Mouse (Mus musculus) forebrain, embryonic 11.5 days (tissue): Measurements from ENCODE around the gene Adgrg1. TPM values are rescaled to one million over a fixed set of nuclear protein-coding genes. Genes with fewer than 3 reads are reported as not detected.
A peak's percentile ranks its signal among the peaks of the same experiment; 100 is the strongest.

ENCODE experiments used
- ATAC-seq: fragments of 200-750 bp; cut with Nextera tagmentation; replicated peaks from 2 replicates; pipeline ENCODE4 v1.8.0; 2017; ENCODE audit warnings: moderate TSS enrichment; ENCODE audit not compliant: low FRiP score
- DNase-seq: peaks from one replicate; pipeline ENCODE4 v3.0.0-alpha.2; 2017; ENCODE audit warnings: low spot score
- H3K27ac ChIP-seq: fragments of 300-500 bp; sonication (generic); 2 replicates; pipeline ENCODE4 v1.5.1; 2014; ENCODE audit warnings: low read depth, low read length
- H3K27me3 ChIP-seq: fragments of 300-500 bp; sonication (generic); 2 replicates; pipeline ENCODE4 v1.6.1; 2014; ENCODE audit warnings: mild to moderate bottlenecking, low read length, mixed read lengths; ENCODE audit not compliant: control insufficient read depth, insufficient read depth
- H3K36me3 ChIP-seq: fragments of 300-500 bp; sonication (generic); 2 replicates; pipeline ENCODE4 v1.6.1; 2014; ENCODE audit warnings: mild to moderate bottlenecking, low read length, moderate library complexity, mixed read lengths; ENCODE audit not compliant: control insufficient read depth, insufficient read depth
- H3K4me1 ChIP-seq: fragments of 300-500 bp; sonication (generic); replicated peaks from 2 replicates; pipeline ENCODE4 v1.6.1; 2014; ENCODE audit warnings: low read length, mixed read lengths; ENCODE audit not compliant: control insufficient read depth, insufficient read depth
- H3K4me2 ChIP-seq: fragments of 300-500 bp; sonication (generic); 2 replicates; pipeline ENCODE4 v1.6.1; 2014; ENCODE audit warnings: low read depth, mild to moderate bottlenecking, low read length, moderate library complexity, mixed read lengths; ENCODE audit not compliant: severe bottlenecking
- H3K4me3 ChIP-seq: fragments of 300-500 bp; sonication (generic); 2 replicates; pipeline ENCODE4 v1.5.1; 2014; ENCODE audit warnings: low read depth, low read length
- H3K9ac ChIP-seq: fragments of 300-500 bp; sonication (generic); 2 replicates; pipeline ENCODE4 v1.6.1; 2014; ENCODE audit warnings: low read length
- H3K9me3 ChIP-seq: fragments of 300-500 bp; sonication (generic); 2 replicates; pipeline ENCODE4 v1.6.1; 2016; ENCODE audit warnings: low read length, mixed read lengths; ENCODE audit not compliant: control insufficient read depth
- WGBS: fragments of 180-500 bp; shearing (Covaris S2); extraction: QIAGEN DNeasy Blood & Tissue Kit; methylation state at CpG from one replicate; pipeline ENCODE4 v1.1.7; 2014; 5-methylcytosine and 5-hydroxymethylcytosine counted together
- polyA plus RNA-seq: library from polyadenylated mRNA; unstranded; fragments of >200 nt; fragmentation: Nextera tagmentation; extraction: Ambion mirVana; gene quantifications from 2 replicates; pipeline ENCODE4 v1.2.1, GENCODE M21; 2014

Adgrg1 gene
- polyA plus RNA-seq, 1 experiment from 2014 or later: 177 TPM

DNA sequence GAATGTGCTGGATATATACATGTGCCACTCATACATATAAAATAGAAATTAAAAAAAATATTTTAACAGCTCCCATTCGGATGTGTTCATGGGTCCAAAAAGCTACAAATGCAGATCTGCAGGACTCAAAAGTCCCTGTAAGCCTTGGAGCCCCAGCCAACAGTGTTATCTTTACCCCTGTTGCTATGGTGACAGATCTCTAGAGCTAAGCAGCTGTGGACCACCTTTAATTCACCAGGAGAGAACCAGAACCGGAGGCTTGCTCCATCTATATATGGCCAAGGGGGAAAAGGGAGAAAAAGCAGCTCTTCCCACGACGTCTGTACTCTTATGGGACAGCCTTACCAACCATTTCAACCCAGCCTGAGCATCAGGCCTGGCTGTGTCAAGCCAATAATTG lies 70.3 kb downstream of the Adgrg1 start:
- DNase-seq: no peak

GRCm38 (mm10) chr8:95046982-95047381 lies 72.4 kb downstream of the Adgrg1 start:
- no peak for ATAC-seq
- Histone ChIP-seq H3K4me2 (no peak overlapping the region), H3K36me3 (no peaks in the 10 kb centered on the region), H3K9ac (no peak overlapping the region), H3K27me3 (no peaks in the 10 kb centered on the region), H3K9me3 (no peaks in the 10 kb centered on the region), H3K27ac (no peak overlapping the region), H3K4me1 (no peaks in the 10 kb centered on the region), H3K4me3 (no peak overlapping the region)
- DNase-seq: no peak
- WGBS: 83% methylated on average over 3 of the region's 3 CpGs

More for the DNA sequence above, 70.3 kb downstream of the Adgrg1 start:
- no peak overlapping the region for H3K4me3 ChIP-seq
- no peaks in the 10 kb centered on the region for H3K4me1 ChIP-seq
- H3K4me2 ChIP-seq: no peak overlapping the region
- H3K27me3 ChIP-seq: no peaks in the 10 kb centered on the region
- H3K9ac ChIP-seq: no peak overlapping the region
- ATAC-seq: no peak
- WGBS: 68% methylated on average over 4 of the region's 4 CpGs
- no peaks in the 10 kb centered on the region for H3K36me3 ChIP-seq
- no peaks in the 10 kb centered on the region for H3K9me3 ChIP-seq
- H3K27ac ChIP-seq: no peak overlapping the region

GRCm38 (mm10) chr8:95047884-95048680 lies 73.5 kb downstream of the Adgrg1 start:
- Histone ChIP-seq H3K9me3 (no peaks in the 10 kb centered on the region), H3K27me3 (no peaks in the 10 kb centered on the region), H3K27ac (no peak overlapping the region), H3K36me3 (no peaks in the 10 kb centered on the region), H3K9ac (no peak overlapping the region), H3K4me2 (no peak overlapping the region), H3K4me1 (no peaks in the 10 kb centered on the region), H3K4me3 (no peak overlapping the region)
- 65% methylated on average over 6 of the region's 6 CpGs for WGBS
- DNase-seq: no peak
- no peak for ATAC-seq

DNA sequence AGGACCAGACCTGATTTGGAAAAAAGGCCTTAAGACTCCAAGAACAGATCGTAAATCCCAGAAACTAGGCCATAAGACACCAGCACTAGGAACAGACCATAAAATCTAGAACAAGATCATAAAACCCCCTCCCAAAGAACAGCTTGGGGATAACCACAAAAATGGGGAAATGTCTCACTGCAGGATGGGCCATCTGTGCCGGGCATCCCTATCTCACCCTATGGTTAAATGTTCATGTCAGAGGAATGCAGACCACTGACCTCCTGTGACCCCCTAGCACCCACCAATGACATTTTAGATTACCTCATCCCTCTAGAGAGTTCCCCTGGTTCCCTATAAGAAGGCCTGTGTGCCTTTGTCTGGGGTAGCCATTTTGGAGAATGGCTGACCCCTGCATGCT lies 75.1 kb downstream of the Adgrg1 start:
- H3K4me3 ChIP-seq: no peak overlapping the region
- whole genome bisulfite sequencing: 85% methylated on average over 2 of the region's 2 CpGs
- no peak overlapping the region for H3K9ac ChIP-seq
- no peaks in the 10 kb centered on the region for H3K27me3 ChIP-seq
- no peaks in the 10 kb centered on the region for H3K36me3 ChIP-seq
- no peaks in the 10 kb centered on the region for H3K9me3 ChIP-seq
- ATAC-seq (no peak), DNase-seq (no peak)
- no peak overlapping the region for H3K27ac ChIP-seq
- no peaks in the 10 kb centered on the region for H3K4me1 ChIP-seq
- no peak overlapping the region for H3K4me2 ChIP-seq

DNA sequence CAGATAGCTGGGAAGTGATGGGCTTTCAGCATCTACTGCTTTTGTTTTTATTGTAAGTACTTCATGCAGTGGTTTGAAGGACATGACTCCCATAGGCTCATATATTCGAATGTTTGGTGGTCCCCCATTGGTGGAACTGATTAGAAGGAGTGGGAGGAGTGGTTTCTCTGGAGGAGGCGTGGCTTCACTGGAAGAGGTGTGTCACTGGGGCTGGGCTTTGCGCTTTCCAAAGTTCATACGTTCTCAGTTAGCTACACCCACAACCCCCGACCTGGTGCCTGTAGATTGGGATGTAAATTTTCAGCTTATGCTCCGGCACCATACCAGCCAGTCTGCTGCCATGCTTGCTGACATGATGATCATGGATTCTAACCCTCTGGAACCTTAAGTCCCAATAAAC lies 79.9 kb downstream of the Adgrg1 start:
- no peak for ATAC-seq
- H3K4me2 ChIP-seq: no peak overlapping the region
- WGBS: 68% methylated on average over 6 of the region's 6 CpGs
- H3K4me1 ChIP-seq: no peaks in the 10 kb centered on the region
- no peak overlapping the region for H3K4me3 ChIP-seq
- no peaks in the 10 kb centered on the region for H3K36me3 ChIP-seq
- H3K27ac ChIP-seq: no peak overlapping the region
- no peaks in the 10 kb centered on the region for H3K27me3 ChIP-seq
- H3K9ac ChIP-seq: no peak overlapping the region
- no peak for DNase-seq
- H3K9me3 ChIP-seq: no peaks in the 10 kb centered on the region

DNA sequence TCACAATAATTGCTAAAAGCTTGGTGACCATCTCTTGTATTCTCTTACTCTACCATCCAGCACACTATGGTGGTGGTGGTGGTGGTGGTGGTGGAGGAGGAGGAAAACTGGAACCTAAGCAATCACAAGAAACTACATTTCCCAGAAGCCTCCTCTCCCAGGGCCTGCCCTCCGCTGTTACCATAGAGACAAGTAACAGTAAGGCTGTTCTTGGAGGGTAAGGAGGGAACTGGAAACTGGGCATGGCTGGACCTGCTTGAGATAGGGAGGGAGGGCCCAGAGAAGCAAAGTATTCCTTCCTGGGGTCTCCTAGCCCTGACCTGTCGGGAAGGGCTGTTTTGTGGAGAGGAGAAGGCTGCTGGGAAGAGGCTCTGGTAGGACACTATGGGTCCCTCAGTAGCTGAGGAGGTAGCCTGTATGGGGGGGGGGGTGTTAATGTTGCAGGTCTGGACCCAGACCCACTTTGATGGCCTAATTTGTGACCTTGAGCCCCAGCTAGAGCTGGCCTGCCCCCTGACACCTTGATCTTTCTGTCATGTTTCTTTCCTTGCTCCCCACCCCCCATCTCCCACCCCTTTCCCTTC lies 80.5 kb downstream of the Adgrg1 start, which contains the start of gene Drc7:
Gene Drc7 (plus strand): TSS at position 177 of the 584 bp plus-strand sequence.
- Histone ChIP-seq H3K4me1 (no peaks in the 10 kb centered on the region), H3K36me3 (no peaks in the 10 kb centered on the region), H3K27me3 (no peaks in the 10 kb centered on the region), H3K27ac (no peak within 1 kb of the TSS), H3K4me3 (no peak within 1 kb of the TSS), H3K9ac (no peak within 1 kb of the TSS), H3K9me3 (no peaks in the 10 kb centered on the region), H3K4me2 (no peak within 1 kb of the TSS)
- 20% methylated on average over 2 of the region's 2 CpGs for WGBS
- no peak for DNase-seq
- peak; percentile 27; the same call in 1 of the 2 replicates for ATAC-seq

DNA sequence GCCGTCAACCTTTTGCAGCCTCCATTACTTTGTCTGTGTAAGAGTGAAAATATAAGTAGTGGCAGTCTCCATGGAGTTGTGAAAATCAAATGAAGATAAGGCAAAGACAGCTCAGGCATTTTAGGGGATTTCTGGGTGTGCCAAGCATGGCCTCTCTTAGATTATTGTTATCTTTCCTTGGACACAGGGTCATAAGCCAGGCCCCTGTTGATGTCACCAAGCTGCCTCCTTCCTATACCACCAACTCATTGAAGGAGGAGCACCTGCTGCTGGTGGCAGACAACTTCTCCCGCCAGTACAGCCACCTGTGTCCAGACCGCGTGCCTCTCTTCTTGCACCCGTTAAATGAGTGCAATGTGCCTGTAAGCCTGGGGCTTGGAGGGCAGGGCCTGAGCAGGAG lies 81.9 kb downstream of the Adgrg1 start:
- H3K9ac ChIP-seq: no peak overlapping the region
- no peaks in the 10 kb centered on the region for H3K27me3 ChIP-seq
- WGBS: 81% methylated on average over 5 of the region's 5 CpGs
- no peak overlapping the region for H3K4me3 ChIP-seq
- no peak overlapping the region for H3K4me2 ChIP-seq
- H3K9me3 ChIP-seq: no peaks in the 10 kb centered on the region
- no peak overlapping the region for H3K27ac ChIP-seq
- H3K4me1 ChIP-seq: no peaks in the 10 kb centered on the region
- DNase-seq (no peak), ATAC-seq (no peak)
- H3K36me3 ChIP-seq: no peaks in the 10 kb centered on the region

DNA sequence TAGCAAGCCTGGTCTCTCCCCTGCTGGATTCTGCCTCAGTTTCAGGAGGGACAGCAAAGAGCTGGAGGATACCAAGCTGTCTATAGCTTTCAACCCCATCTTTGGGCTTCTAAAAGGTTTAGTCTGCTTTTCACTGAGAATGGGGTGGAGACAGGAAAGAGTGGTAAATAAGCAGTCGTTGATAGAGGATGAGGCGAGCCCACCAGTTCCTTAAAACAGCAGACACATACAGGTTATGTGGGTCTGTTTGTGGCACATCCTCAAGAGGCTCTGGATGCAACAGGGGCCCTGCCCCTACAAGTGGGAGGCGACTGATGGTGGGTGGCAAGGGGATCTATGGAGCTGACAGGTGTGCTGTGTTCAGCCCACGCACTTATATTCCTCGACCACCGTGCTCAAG lies 84.1 kb downstream of the Adgrg1 start:
- ATAC-seq (no peak), DNase-seq (no peak)
- no peak overlapping the region for H3K27ac ChIP-seq
- no peaks in the 10 kb centered on the region for H3K9me3 ChIP-seq
- no peak overlapping the region for H3K9ac ChIP-seq
- no peaks in the 10 kb centered on the region for H3K36me3 ChIP-seq
- no peaks in the 10 kb centered on the region for H3K4me1 ChIP-seq
- H3K27me3 ChIP-seq: no peaks in the 10 kb centered on the region
- WGBS: 83% methylated on average over 6 of the region's 6 CpGs
- no peak overlapping the region for H3K4me2 ChIP-seq
- no peak overlapping the region for H3K4me3 ChIP-seq
